In the genomic region with DNA sequence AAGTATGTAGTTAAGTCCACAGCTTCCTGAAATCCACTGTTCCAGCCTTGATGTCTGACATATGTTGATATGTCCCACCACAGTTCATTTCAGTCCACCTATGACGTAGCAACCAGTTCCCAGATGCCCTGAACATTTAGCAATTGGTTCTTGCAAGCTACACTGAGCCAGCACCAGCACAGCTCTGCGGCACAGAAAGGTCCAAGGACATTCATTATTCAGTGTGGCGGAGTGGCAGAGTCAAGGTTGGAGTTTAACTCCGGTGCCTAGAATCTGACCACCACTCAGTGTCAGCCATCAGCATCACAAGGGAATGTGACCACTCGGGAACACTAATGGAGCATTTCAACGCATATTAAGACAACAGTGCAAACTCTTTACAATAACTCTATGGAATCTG, we compare ENCODE assay signal across 8 mouse cellular contexts. TPM values are rescaled to one million over a fixed set of nuclear protein-coding genes. Genes with fewer than 3 reads are reported as not detected.
DNase-seq lines count a peak whose midpoint lies in the region; ATAC-seq lines count a peak whose summit lies in the region.

No protein-coding gene starts in this region.

- DNase-seq in heart, postnatal 10 days, result no peak
- peak; percentile 14 for DNase-seq in brain, adult 2 months (ENCODE audit: low read depth, low spot score)
- DNase-seq in hindbrain, embryonic 14.5 days (ENCODE audit: low spot score), result no peak
- DNase-seq in midbrain, embryonic 11.5 days (ENCODE audit: low spot score, missing footprints), result peak; percentile 86
- DNase-seq in cerebellum, adult 11 months, result no peak
- no peak for DNase-seq in ovary, postnatal 10 days (ENCODE audit: low spot score)

- no peaks in the 10 kb centered on the region for H3K36me3 ChIP-seq in heart, embryonic 15.5 days
- H3K36me3 ChIP-seq in hindbrain, embryonic 14.5 days (replicated peaks; ENCODE audit: control insufficient read depth, insufficient read depth), result no peaks in the 10 kb centered on the region
- no peaks in the 10 kb centered on the region for H3K36me3 ChIP-seq in midbrain, embryonic 11.5 days (ENCODE audit: control insufficient read depth, insufficient read depth, low read length)
- no peaks in the 10 kb centered on the region for H3K36me3 ChIP-seq in kidney, embryonic 14.5 days (ENCODE audit: control insufficient read depth, insufficient read depth, low read length)

- H3K9ac ChIP-seq in heart, embryonic 15.5 days, result no peak overlapping the region
- H3K9ac ChIP-seq in hindbrain, embryonic 14.5 days, result peak overlapping the region; percentile 67; the same call in 1 of the 2 replicates
- H3K9ac ChIP-seq in midbrain, embryonic 11.5 days (ENCODE audit: low read length), result no peak overlapping the region
- no peak overlapping the region for H3K9ac ChIP-seq in kidney, embryonic 14.5 days (ENCODE audit: low read depth, low read length)

- peaks cover 54% of the 10 kb centered on the region for H3K27me3 ChIP-seq in heart, embryonic 15.5 days
- peaks cover 46% of the 10 kb centered on the region for H3K27me3 ChIP-seq in hindbrain, embryonic 14.5 days (ENCODE audit: control insufficient read depth, insufficient read depth, low read length)
- peaks cover 54% of the 10 kb centered on the region for H3K27me3 ChIP-seq in midbrain, embryonic 11.5 days (ENCODE audit: control insufficient read depth, insufficient read depth, low read length)
- peaks cover 44% of the 10 kb centered on the region for H3K27me3 ChIP-seq in kidney, embryonic 14.5 days (ENCODE audit: control insufficient read depth, insufficient read depth, low read length)

- no peak for ATAC-seq in heart, embryonic 15.5 days (replicated peaks; ENCODE audit: insufficient number of reproducible peaks, insufficient read depth, low FRiP score, low read depth)
- no peak for ATAC-seq in hindbrain, embryonic 14.5 days (ENCODE audit: low FRiP score)
- no peak for ATAC-seq in midbrain, embryonic 11.5 days (ENCODE audit: low FRiP score)
- ATAC-seq in kidney, embryonic 14.5 days (ENCODE audit: low FRiP score, low TSS enrichment), result no peak

- no peak overlapping the region; the same call in 1 of the 2 replicates for H3K4me3 ChIP-seq in heart, embryonic 15.5 days
- peak overlapping the region; percentile 58 for H3K4me3 ChIP-seq in hindbrain, embryonic 14.5 days (replicated peaks; ENCODE audit: low read length)
- H3K4me3 ChIP-seq in midbrain, embryonic 11.5 days (ENCODE audit: low read depth, low read length), result no peak overlapping the region
- H3K4me3 ChIP-seq in kidney, embryonic 14.5 days (ENCODE audit: low read length), result no peak overlapping the region; the same call in 1 of the 2 replicates

- H3K4me2 ChIP-seq in heart, embryonic 15.5 days, result peak overlapping the region; percentile 97; the same call in 1 of the 2 replicates
- peak overlapping the region; percentile 96 for H3K4me2 ChIP-seq in hindbrain, embryonic 14.5 days (replicated peaks)
- H3K4me2 ChIP-seq in midbrain, embryonic 11.5 days, result no peak overlapping the region
- H3K4me2 ChIP-seq in kidney, embryonic 14.5 days (replicated peaks; ENCODE audit: low read depth, low read length), result no peak overlapping the region

- WGBS in heart, embryonic 15.5 days, result 66% methylated on average over 6 of the region's 6 CpGs
- 38% methylated on average over 6 of the region's 6 CpGs for WGBS in hindbrain, embryonic 14.5 days
- WGBS in midbrain, embryonic 11.5 days, result 62% methylated on average over 6 of the region's 6 CpGs
- 54% methylated on average over 6 of the region's 6 CpGs for WGBS in kidney, embryonic 14.5 days

- peaks cover 26% of the 10 kb centered on the region for H3K4me1 ChIP-seq in heart, embryonic 15.5 days (replicated peaks)
- 0 out of 2 replicates have a peak, but pooled peaks cover 5% of the 10 kb centered on the region for H3K4me1 ChIP-seq in hindbrain, embryonic 14.5 days (replicated peaks; ENCODE audit: control insufficient read depth, insufficient read depth, low read length)
- H3K4me1 ChIP-seq in midbrain, embryonic 11.5 days (ENCODE audit: control insufficient read depth, insufficient read depth, low read length), result peaks cover 11% of the 10 kb centered on the region
- peaks cover 7% of the 10 kb centered on the region; the same call in 1 of the 2 replicates for H3K4me1 ChIP-seq in kidney, embryonic 14.5 days (ENCODE audit: control insufficient read depth, insufficient read depth, low read length)

- H3K9me3 ChIP-seq in heart, embryonic 15.5 days (replicated peaks), result no peaks in the 10 kb centered on the region
- H3K9me3 ChIP-seq in hindbrain, embryonic 14.5 days (ENCODE audit: control insufficient read depth, low read length), result no peaks in the 10 kb centered on the region
- no peaks in the 10 kb centered on the region for H3K9me3 ChIP-seq in midbrain, embryonic 11.5 days (ENCODE audit: control insufficient read depth, low read length)
- no peaks in the 10 kb centered on the region for H3K9me3 ChIP-seq in kidney, embryonic 14.5 days (ENCODE audit: control insufficient read depth, low read length)

- H3K27ac ChIP-seq in heart, embryonic 15.5 days, result no peak overlapping the region
- H3K27ac ChIP-seq in hindbrain, embryonic 14.5 days, result no peak overlapping the region
- no peak overlapping the region for H3K27ac ChIP-seq in midbrain, embryonic 11.5 days (ENCODE audit: low read depth, low read length)
- H3K27ac ChIP-seq in kidney, embryonic 14.5 days (ENCODE audit: low read depth, low read length), result no peak overlapping the region

- intact Hi-C loops in heart, postnatal 10 days (cut with DNase I), result no loop called here

RNA-seq across cellular contexts. Expression of gene Rgs10, which starts 1.9 kb away (rescaled TPM):
- 8.3 and 11.8 TPM in 2 replicates for polyA plus RNA-seq in heart, embryonic 15.5 days (2015; fragmentation: Nextera tagmentation; extraction: Ambion mirVana)
- total RNA-seq in heart, postnatal 10 days (2021), result 10 to 100 TPM; 10.7 to 10.9 TPM
- polyA plus RNA-seq in hindbrain, embryonic 14.5 days (2014; fragmentation: Nextera tagmentation; extraction: Ambion mirVana), result 56.7 and 56.9 TPM in 2 replicates
- polyA plus RNA-seq in midbrain, embryonic 11.5 days (2014; fragmentation: Nextera tagmentation; extraction: Ambion mirVana), result 10.0 and 11.7 TPM in 2 replicates
- 7.6 and 8.7 TPM in 2 replicates for polyA plus RNA-seq in kidney, embryonic 14.5 days (2014; fragmentation: Nextera tagmentation; extraction: Ambion mirVana)

RNA-seq across cellular contexts. Expression of gene Tial1, which starts 44.9 kb away (rescaled TPM):
- polyA plus RNA-seq in heart, embryonic 15.5 days (2015; fragmentation: Nextera tagmentation; extraction: Ambion mirVana), result 16.0 and 17.1 TPM in 2 replicates
- total RNA-seq in heart, postnatal 10 days (2021), result 10 to 100 TPM; 52.5 to 54.6 TPM
- 33.7 and 37.1 TPM in 2 replicates for polyA plus RNA-seq in hindbrain, embryonic 14.5 days (2014; fragmentation: Nextera tagmentation; extraction: Ambion mirVana)
- polyA plus RNA-seq in midbrain, embryonic 11.5 days (2014; fragmentation: Nextera tagmentation; extraction: Ambion mirVana), result 43.9 and 46.6 TPM in 2 replicates
- polyA plus RNA-seq in kidney, embryonic 14.5 days (2014; fragmentation: Nextera tagmentation; extraction: Ambion mirVana), result 40.0 and 41.0 TPM in 2 replicates

Comparison
In these comparisons a context has a peak if more than half of its experiments do, and no peak if none do; other contexts are left out.
1. H3K4me2 ChIP-seq: peak in heart, embryonic 15.5 days (single experiment) and hindbrain, embryonic 14.5 days (single experiment); none in midbrain, embryonic 11.5 days (single experiment) and kidney, embryonic 14.5 days (single experiment).
2. DNase-seq: peak in brain, adult 2 months (single experiment) and midbrain, embryonic 11.5 days (single experiment); none in heart, postnatal 10 days (0 of 2), hindbrain, embryonic 14.5 days (single experiment), cerebellum, adult 11 months (single experiment) and ovary, postnatal 10 days (single experiment).